Mouse (Mus musculus) testis, adult 2 months (tissue): Measurements from ENCODE around the gene Cdk4.

ENCODE experiments used
- CTCF ChIP-seq: fragments of 200-500 bp; IDR thresholded peaks from 2 replicates; pipeline ENCODE4 v1.5.1; 2012; ENCODE audit warnings: low read depth, mild to moderate bottlenecking, inconsistent platforms, low read length, moderate library complexity; ENCODE audit not compliant: control insufficient read depth, insufficient read depth, insufficient replicate concordance
- POLR2A ChIP-seq: fragments of 200-500 bp; IDR thresholded peaks from 2 replicates; pipeline ENCODE4 v1.6.1; 2012; ENCODE audit warnings: low read depth, mild to moderate bottlenecking, inconsistent platforms, low read length, moderate library complexity; ENCODE audit not compliant: control insufficient read depth

DNA sequence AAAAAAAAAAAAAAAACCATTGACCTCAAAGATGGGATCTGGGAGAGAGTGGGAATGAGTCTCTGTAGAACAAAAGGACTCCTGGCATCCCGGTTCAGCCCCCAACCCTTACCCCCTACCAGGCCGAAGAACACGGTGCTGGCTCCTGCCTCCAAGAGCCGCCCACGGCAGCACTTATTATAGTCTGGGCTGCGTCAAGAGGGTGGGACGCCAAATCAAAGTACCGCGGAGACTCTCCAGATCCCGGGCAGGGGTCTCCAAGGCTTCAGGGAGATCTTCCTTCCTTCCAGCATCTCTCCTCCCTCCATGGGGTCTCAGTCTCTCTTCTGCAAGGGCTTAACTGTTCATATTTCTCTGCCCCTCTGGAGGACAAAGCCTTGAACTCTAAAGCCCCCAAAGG is 14.2 kb downstream of the Cdk4 start:
- TF ChIP-seq CTCF: no peak
- no peak for TF ChIP-seq POLR2A
